Mouse (Mus musculus): Measurements from ENCODE around the gene Col25a1. TPM values are rescaled to one million over a fixed set of nuclear protein-coding genes. Genes with fewer than 3 reads are reported as not detected.

The Col25a1 gene
- total RNA-seq, 2 experiments from 2014 or later = 0.16 to 0.33 TPM

GRCm38 (mm10) chr3:130432818-130433217 lies 301.5 kb downstream of the Col25a1 start:
- no peak for DNase-seq
- intact Hi-C loops (cut with DNase I) = no loop called here

- intact Hi-C loops (cut with DNase I) = no loop called here
- no peak for DNase-seq
These were observed 305.7 kb downstream of the Col25a1 start for GRCm38 (mm10) chr3:130436956-130437355.

GRCm38 (mm10) chr3:130439767-130440166 lies 308.5 kb downstream of the Col25a1 start:
- DNase-seq = no peak
- intact Hi-C loops (cut with DNase I) = no loop called here

- intact Hi-C loops (cut with DNase I) = no loop called here
- no peak for DNase-seq
These were observed 309.4 kb downstream of the Col25a1 start for GRCm38 (mm10) chr3:130440689-130441088.

GRCm38 (mm10) chr3:130443842-130444627 lies 312.7 kb downstream of the Col25a1 start:
- intact Hi-C loops (cut with DNase I) = no loop called here
- no peak for DNase-seq

GRCm38 (mm10) chr3:130449864-130450263 lies 318.6 kb downstream of the Col25a1 start:
- intact Hi-C loops (cut with DNase I) = no loop called here
- DNase-seq = no peak

- intact Hi-C loops (cut with DNase I) = no loop called here
- no peak for DNase-seq
These were observed 334.1 kb downstream of the Col25a1 start for GRCm38 (mm10) chr3:130465371-130465770.

GRCm38 (mm10) chr3:130473211-130473768 lies 342.0 kb downstream of the Col25a1 start:
- DNase-seq = no peak

GRCm38 (mm10) chr3:130473970-130474369 lies 342.7 kb downstream of the Col25a1 start:
- DNase-seq = no peak
- intact Hi-C loops (cut with DNase I) = no loop called here

More at GRCm38 (mm10) chr3:130473211-130473768, 342.0 kb downstream of the Col25a1 start:
- intact Hi-C loops (cut with DNase I) = no loop called here

GRCm38 (mm10) chr3:130482513-130482912 lies 351.2 kb downstream of the Col25a1 start:
- DNase-seq = no peak
- intact Hi-C loops (cut with DNase I) = no loop called here

- intact Hi-C loops (cut with DNase I) = no loop called here
- no peak for DNase-seq
These were observed 357.5 kb downstream of the Col25a1 start for GRCm38 (mm10) chr3:130488839-130489238.

GRCm38 (mm10) chr3:130494192-130494591 lies 362.9 kb downstream of the Col25a1 start:
- DNase-seq = no peak
- intact Hi-C loops (cut with DNase I) = no loop called here

- DNase-seq = peak; percentile 14 to 28
- intact Hi-C loops (cut with DNase I) = no loop called here
These were observed 363.5 kb downstream of the Col25a1 start for GRCm38 (mm10) chr3:130494665-130495396.

- no peak for DNase-seq
- intact Hi-C loops (cut with DNase I) = no loop called here
These were observed 365.7 kb downstream of the Col25a1 start for GRCm38 (mm10) chr3:130497036-130497435.

GRCm38 (mm10) chr3:130501713-130502112 lies 370.4 kb downstream of the Col25a1 start:
- intact Hi-C loops (cut with DNase I) = no loop called here

GRCm38 (mm10) chr3:130508330-130508729 lies 377.0 kb downstream of the Col25a1 start:
- intact Hi-C loops (cut with DNase I) = no loop called here
- no peak for DNase-seq

More at GRCm38 (mm10) chr3:130501713-130502112, 370.4 kb downstream of the Col25a1 start:
- no peak for DNase-seq

GRCm38 (mm10) chr3:130518457-130518879 lies 387.2 kb downstream of the Col25a1 start:
- DNase-seq = no peak
- intact Hi-C loops (cut with DNase I) = no loop called here

GRCm38 (mm10) chr3:130521834-130522476 lies 390.7 kb downstream of the Col25a1 start:
- intact Hi-C loops (cut with DNase I) = no loop called here
- DNase-seq = no peak

- DNase-seq = no peak
- intact Hi-C loops (cut with DNase I) = no loop called here
These were observed 391.7 kb downstream of the Col25a1 start for GRCm38 (mm10) chr3:130523019-130523418.

GRCm38 (mm10) chr3:130524367-130525137 lies 393.3 kb downstream of the Col25a1 start:
- DNase-seq = no peak
- intact Hi-C loops (cut with DNase I) = no loop called here
